Mouse (Mus musculus): ENCODE measurements at regions not wholly inside any gene's neighbourhood (a gene's known extent, or its start where the extent isn't known, plus 50 kb on each side); places are given as distances from the start of the nearest gene placed in this dataset.

DNA sequence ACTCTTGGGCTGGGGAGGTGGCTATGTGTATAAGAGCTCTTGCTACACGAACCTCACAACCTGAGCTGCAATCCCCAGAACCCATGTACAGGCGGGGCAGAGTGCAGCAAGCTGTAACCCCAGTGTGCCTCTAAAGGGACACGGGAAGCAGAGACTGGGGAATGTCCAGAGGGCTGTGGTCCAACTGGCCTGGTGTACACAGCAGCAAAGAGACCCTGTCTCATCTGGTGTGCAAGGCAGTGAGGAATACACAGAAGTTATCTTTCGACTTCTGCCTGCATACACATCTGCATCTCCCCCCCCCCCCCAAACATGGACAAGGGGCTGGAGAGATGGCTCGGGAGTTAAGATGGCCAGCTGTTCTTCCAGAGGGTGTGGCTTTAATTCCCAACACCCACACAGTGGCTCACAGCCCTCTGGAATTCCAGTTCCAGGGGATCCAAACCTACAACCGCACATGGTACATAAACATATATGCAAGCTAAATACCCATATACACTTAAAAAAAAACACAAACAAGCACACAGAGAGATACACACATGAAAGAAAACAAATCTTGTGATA is 86.4 kb downstream of the Vcpkmt start:
- Histone ChIP-seq H3K27me3 (ENCODE audit: control insufficient read depth, insufficient read depth, low read length) (no peaks in the 10 kb centered on the region), H3K4me2 (ENCODE audit: low read depth, low read length) (no peak overlapping the region), H3K36me3 (ENCODE audit: control insufficient read depth, insufficient read depth, low read length) (no peaks in the 10 kb centered on the region), H3K9ac (replicated peaks; ENCODE audit: low read depth, low read length) (no peak overlapping the region), H3K4me1 (ENCODE audit: control insufficient read depth, insufficient read depth, low read length) (no peaks in the 10 kb centered on the region), H3K9me3 (ENCODE audit: control insufficient read depth, low read length) (no peaks in the 10 kb centered on the region), H3K4me3 (ENCODE audit: low read depth, low read length) (no peak overlapping the region), H3K27ac (ENCODE audit: low read depth, low read length) (no peak overlapping the region)
- WGBS, result 82% methylated on average over 6 of the region's 6 CpGs
- no peak for ATAC-seq (ENCODE audit: low read depth)

DNA sequence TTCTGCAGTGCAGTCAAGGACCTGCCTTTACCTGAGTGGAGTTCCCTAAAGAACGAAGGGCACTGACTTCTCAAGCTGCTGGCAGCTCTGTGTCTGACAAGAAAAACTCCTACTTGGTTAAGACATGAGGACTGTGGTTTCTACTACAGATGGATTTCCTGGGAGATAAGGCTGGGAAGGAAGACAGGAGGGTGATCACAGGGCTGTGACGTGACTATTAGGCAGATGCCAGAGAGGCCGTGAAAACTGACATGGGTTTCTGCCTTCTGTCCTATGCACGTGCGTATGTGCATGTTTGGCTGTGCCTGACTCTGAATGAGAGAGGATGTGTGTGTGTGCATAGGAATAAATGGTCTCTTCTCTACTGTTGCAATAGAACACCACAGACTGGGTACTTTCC is 87.1 kb downstream of the Vcpkmt start:
- Histone ChIP-seq H3K9me3 (ENCODE audit: control insufficient read depth, low read length) (no peaks in the 10 kb centered on the region), H3K36me3 (ENCODE audit: control insufficient read depth, insufficient read depth, low read length) (no peaks in the 10 kb centered on the region), H3K4me1 (ENCODE audit: control insufficient read depth, insufficient read depth, low read length) (no peaks in the 10 kb centered on the region), H3K4me3 (ENCODE audit: low read depth, low read length) (no peak overlapping the region), H3K27ac (ENCODE audit: low read depth, low read length) (no peak overlapping the region), H3K4me2 (ENCODE audit: low read depth, low read length) (no peak overlapping the region), H3K9ac (replicated peaks; ENCODE audit: low read depth, low read length) (no peak overlapping the region), H3K27me3 (ENCODE audit: control insufficient read depth, insufficient read depth, low read length) (no peaks in the 10 kb centered on the region)
- WGBS, result 93% methylated on average over 5 of the region's 5 CpGs
- no peak for ATAC-seq (ENCODE audit: low read depth)

DNA sequence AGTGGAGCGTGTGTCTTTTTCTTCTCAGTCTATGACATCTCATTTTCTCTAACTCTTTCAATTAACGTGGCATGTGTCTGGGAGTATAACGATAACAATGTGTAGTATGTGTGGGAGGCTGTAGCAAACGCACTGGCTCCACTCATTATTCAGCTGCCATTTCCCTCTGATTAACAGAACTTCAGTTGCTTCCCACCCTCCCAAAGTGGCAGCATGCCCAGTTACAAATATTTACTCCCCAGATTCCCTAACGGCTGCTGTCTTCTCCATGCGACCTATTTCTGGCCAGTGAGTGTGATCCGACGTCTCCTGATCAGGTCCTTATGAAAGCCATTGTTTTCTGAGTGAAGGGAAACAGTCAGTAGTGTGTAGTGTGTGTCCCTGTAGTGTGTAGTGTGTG is 88.2 kb downstream of the Vcpkmt start:
- Histone ChIP-seq H3K27ac (ENCODE audit: low read depth, low read length) (no peak overlapping the region), H3K9me3 (ENCODE audit: control insufficient read depth, low read length) (no peaks in the 10 kb centered on the region), H3K36me3 (ENCODE audit: control insufficient read depth, insufficient read depth, low read length) (no peaks in the 10 kb centered on the region), H3K4me1 (ENCODE audit: control insufficient read depth, insufficient read depth, low read length) (no peaks in the 10 kb centered on the region), H3K27me3 (ENCODE audit: control insufficient read depth, insufficient read depth, low read length) (no peaks in the 10 kb centered on the region), H3K9ac (replicated peaks; ENCODE audit: low read depth, low read length) (no peak overlapping the region), H3K4me2 (ENCODE audit: low read depth, low read length) (no peak overlapping the region), H3K4me3 (ENCODE audit: low read depth, low read length) (no peak overlapping the region)
- WGBS, result 75% methylated on average over 8 of the region's 8 CpGs
- no peak for ATAC-seq (ENCODE audit: low read depth)

DNA sequence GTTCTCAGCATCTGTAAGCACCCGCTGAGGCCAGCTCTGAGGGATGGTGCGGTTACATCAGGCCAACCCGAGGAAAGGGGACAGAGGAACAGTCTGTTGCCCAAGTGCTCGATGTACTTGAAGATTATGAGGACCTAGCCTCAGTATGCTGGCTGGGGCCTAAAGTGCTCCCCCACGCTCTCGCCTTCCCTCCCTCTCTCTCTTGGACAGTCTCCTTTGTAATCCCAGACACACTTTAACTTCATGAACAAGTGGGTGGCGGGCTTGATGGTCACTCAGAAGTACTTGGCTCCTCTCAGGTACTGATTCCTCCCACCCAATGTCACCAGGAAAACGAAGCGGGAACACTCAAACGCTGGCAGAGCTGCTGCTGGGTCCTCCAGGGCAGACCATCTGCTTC is 93.1 kb downstream of the Vcpkmt start:
- no peak overlapping the region for H3K4me3 ChIP-seq (ENCODE audit: low read depth, low read length)
- 91% methylated on average over 10 of the region's 10 CpGs for WGBS
- H3K9me3 ChIP-seq (ENCODE audit: control insufficient read depth, low read length), result no peaks in the 10 kb centered on the region
- no peaks in the 10 kb centered on the region for H3K27me3 ChIP-seq (ENCODE audit: control insufficient read depth, insufficient read depth, low read length)
- no peak for ATAC-seq (ENCODE audit: low read depth)
- no peak overlapping the region for H3K9ac ChIP-seq (replicated peaks; ENCODE audit: low read depth, low read length)
- H3K4me1 ChIP-seq (ENCODE audit: control insufficient read depth, insufficient read depth, low read length), result peaks cover 7% of the 10 kb centered on the region; the same call in 1 of the 2 replicates
- H3K4me2 ChIP-seq (ENCODE audit: low read depth, low read length), result no peak overlapping the region
- H3K36me3 ChIP-seq (ENCODE audit: control insufficient read depth, insufficient read depth, low read length), result no peaks in the 10 kb centered on the region
- no peak overlapping the region for H3K27ac ChIP-seq (ENCODE audit: low read depth, low read length)

DNA sequence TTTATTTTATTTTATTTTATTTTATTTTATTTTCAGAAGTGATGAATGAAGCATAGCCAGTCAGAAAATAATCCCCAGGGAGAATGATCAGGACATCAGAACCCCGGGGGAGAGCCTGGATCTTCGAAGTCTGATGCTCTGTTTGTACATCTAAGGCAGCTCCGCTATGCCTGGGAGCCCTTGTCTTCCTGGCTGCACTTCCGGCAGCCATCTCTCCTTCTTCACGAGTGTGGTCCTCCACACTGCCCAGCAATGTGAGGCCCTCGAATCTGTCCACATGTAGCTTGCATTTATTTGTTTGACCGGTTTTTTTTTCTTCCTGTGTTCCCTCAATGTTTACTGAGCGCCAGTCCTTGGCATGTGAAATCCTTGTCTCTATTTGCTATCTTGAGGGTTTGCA is 95.9 kb downstream of the Vcpkmt start:
- H3K4me2 ChIP-seq (ENCODE audit: low read depth, low read length), result no peak overlapping the region
- 76% methylated on average over 8 of the region's 8 CpGs for WGBS
- no peak overlapping the region for H3K4me3 ChIP-seq (ENCODE audit: low read depth, low read length)
- peaks cover 7% of the 10 kb centered on the region; the same call in 1 of the 2 replicates for H3K4me1 ChIP-seq (ENCODE audit: control insufficient read depth, insufficient read depth, low read length)
- H3K36me3 ChIP-seq (ENCODE audit: control insufficient read depth, insufficient read depth, low read length), result no peaks in the 10 kb centered on the region
- no peak for ATAC-seq (ENCODE audit: low read depth)
- no peaks in the 10 kb centered on the region for H3K27me3 ChIP-seq (ENCODE audit: control insufficient read depth, insufficient read depth, low read length)
- no peak overlapping the region for H3K9ac ChIP-seq (replicated peaks; ENCODE audit: low read depth, low read length)
- no peak overlapping the region for H3K27ac ChIP-seq (ENCODE audit: low read depth, low read length)
- H3K9me3 ChIP-seq (ENCODE audit: control insufficient read depth, low read length), result no peaks in the 10 kb centered on the region

DNA sequence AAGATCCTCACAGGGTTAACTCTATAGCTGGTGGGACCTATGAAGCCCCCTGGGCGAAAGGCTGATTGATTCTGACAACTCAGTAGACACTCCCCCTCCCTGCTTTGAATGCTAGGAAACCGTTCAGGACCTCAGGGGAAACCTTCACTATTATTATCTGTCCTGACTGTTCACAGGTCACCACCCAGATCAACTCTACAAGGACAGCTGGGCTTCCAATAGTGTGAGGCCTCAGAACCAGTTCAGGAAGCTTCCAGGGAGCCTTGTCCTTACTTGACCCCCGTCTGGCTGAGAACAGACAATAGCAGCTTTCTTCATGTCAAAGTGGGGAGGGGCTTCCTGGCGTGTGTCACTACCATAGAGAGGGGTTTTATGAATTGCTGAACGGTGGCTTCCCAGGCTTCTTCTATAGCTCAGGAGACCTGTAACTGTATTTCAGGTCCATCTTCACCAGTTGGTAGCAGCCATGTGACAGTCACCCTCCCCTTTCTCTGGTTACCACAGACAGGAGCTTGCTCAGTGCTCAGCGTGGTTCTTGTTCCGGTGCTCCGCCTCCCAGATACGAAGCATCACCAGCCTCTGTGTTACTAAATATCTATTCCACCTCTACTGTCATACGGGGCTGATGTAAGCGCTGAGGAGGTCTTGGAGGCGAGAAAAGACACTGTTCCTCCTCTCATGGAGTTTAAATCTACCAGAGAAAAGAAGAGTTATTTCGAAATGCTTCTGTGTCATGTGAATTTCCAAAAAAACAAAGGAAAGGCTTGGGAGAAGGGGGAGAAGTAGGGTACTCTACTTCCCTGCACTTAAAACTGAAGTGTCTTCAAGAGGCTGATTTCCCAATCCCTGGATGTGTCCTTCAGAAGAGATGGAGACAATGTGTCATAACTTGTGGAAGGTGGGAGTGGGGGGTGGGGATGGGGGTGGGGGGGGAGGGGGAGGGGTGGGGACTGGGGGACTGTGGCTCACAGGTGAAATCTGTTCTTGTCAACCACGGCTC is 96.9 kb downstream of the Vcpkmt start:
- peak; percentile 41; the same call in 1 of the 2 replicates for ATAC-seq (ENCODE audit: low read depth)
- 25% methylated on average over 14 of the region's 14 CpGs for WGBS
- no peak overlapping the region for H3K4me3 ChIP-seq (ENCODE audit: low read depth, low read length)
- H3K4me1 ChIP-seq (ENCODE audit: control insufficient read depth, insufficient read depth, low read length), result peaks cover 7% of the 10 kb centered on the region; the same call in 1 of the 2 replicates
- H3K36me3 ChIP-seq (ENCODE audit: control insufficient read depth, insufficient read depth, low read length), result no peaks in the 10 kb centered on the region
- no peak overlapping the region for H3K27ac ChIP-seq (ENCODE audit: low read depth, low read length)
- H3K27me3 ChIP-seq (ENCODE audit: control insufficient read depth, insufficient read depth, low read length), result no peaks in the 10 kb centered on the region
- no peaks in the 10 kb centered on the region for H3K9me3 ChIP-seq (ENCODE audit: control insufficient read depth, low read length)
- peak overlapping the region; percentile 19; the same call in 1 of the 2 replicates for H3K4me2 ChIP-seq (ENCODE audit: low read depth, low read length)
- H3K9ac ChIP-seq (replicated peaks; ENCODE audit: low read depth, low read length), result 0 out of 2 replicates have a peak overlapping the region, but pooled peaks have one; percentile 7

DNA sequence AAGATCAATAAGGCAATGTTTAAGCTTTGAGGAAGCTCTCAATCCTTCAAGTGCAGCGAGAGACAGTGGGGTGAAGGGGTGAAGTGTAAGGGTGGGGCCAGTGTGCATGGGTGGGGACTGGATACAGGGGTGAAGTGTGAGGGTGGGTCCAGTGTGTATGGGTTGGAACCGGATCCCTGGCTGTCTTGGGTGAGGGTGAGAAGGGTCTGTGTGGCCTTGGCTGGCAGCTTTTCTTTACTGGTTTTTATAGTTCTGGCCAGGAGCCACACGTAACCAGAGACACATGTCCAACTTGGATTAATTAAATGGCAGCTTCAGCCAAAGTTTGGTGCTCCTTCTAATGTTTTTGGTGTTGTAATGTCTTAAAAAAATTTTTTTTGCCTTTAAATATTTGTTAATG is 101.4 kb downstream of the Vcpkmt start:
- 74% methylated on average over 3 of the region's 3 CpGs for WGBS

DNA sequence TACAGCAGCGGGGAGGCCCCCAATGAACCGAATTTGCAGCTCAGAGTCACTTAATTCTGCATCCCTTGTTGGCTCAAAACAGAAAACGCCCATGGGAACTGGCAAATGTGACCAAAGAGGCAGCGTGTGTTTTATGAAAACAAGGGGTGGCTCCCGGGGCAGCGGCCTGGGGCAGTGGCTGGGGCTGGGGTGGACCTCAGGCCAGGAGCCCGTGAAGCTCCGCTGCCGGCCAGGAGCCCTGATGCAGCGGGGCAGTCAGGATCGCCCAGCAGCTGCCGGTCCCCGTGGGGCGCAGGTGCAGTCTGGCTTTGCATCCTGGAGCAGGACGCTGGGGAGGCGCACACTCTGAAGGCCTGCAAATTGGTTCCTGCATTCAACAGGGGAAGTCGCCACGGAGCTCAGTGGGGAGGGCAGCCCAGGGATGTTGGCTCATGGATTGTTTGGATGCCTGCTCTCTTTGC is 104.4 kb upstream of the Gm9887 start:
- H3K36me3 ChIP-seq (ENCODE audit: control insufficient read depth, insufficient read depth, low read length), result no peaks in the 10 kb centered on the region
- H3K9me3 ChIP-seq (ENCODE audit: control insufficient read depth, low read length), result no peaks in the 10 kb centered on the region
- ATAC-seq (ENCODE audit: low read depth), result peak; percentile 68; the same call in 1 of the 2 replicates
- peaks cover 5% of the 10 kb centered on the region; the same call in 1 of the 2 replicates for H3K4me1 ChIP-seq (ENCODE audit: control insufficient read depth, insufficient read depth, low read length)
- no peak overlapping the region for H3K27ac ChIP-seq (ENCODE audit: low read depth, low read length)
- peak overlapping the region; percentile 47 for H3K9ac ChIP-seq (replicated peaks; ENCODE audit: low read depth, low read length)
- 6% methylated on average over 18 of the region's 18 CpGs for WGBS
- H3K4me2 ChIP-seq (ENCODE audit: low read depth, low read length), result peak overlapping the region; percentile 35; the same call in 1 of the 2 replicates
- no peaks in the 10 kb centered on the region for H3K27me3 ChIP-seq (ENCODE audit: control insufficient read depth, insufficient read depth, low read length)
- H3K4me3 ChIP-seq (ENCODE audit: low read depth, low read length), result no peak overlapping the region

More for the DNA sequence above, 101.4 kb downstream of the Vcpkmt start:
- Histone ChIP-seq H3K9ac (replicated peaks; ENCODE audit: low read depth, low read length) (no peak overlapping the region), H3K27ac (ENCODE audit: low read depth, low read length) (no peak overlapping the region), H3K36me3 (ENCODE audit: control insufficient read depth, insufficient read depth, low read length) (no peaks in the 10 kb centered on the region), H3K4me1 (ENCODE audit: control insufficient read depth, insufficient read depth, low read length) (peaks cover 12% of the 10 kb centered on the region; the same call in 1 of the 2 replicates), H3K27me3 (ENCODE audit: control insufficient read depth, insufficient read depth, low read length) (no peaks in the 10 kb centered on the region), H3K4me2 (ENCODE audit: low read depth, low read length) (no peak overlapping the region), H3K9me3 (ENCODE audit: control insufficient read depth, low read length) (no peaks in the 10 kb centered on the region), H3K4me3 (ENCODE audit: low read depth, low read length) (no peak overlapping the region)
- ATAC-seq (ENCODE audit: low read depth), result no peak

DNA sequence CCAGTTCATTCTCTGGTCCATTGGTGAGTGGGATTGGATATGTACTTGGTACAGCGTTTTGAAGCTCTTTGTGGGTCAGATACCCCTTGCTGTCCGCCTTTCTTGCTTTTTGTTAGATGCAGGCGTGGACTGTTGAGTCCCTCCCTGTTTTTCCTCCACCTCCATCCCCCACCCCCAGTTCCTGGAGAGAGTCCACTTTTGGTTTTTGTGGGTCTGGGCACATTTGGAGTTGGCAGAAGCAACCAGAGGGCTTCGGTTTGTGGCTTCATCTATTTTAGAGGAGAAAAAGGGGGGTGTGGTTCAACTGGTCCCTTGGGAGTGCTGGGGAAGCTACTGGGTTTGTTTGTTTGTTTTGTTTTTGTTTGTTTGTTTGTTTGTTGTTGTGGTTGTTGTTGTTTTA is 103.9 kb upstream of the Gm9887 start:
- WGBS, result 70% methylated on average over 4 of the region's 4 CpGs
- no peak for ATAC-seq (ENCODE audit: low read depth)
- Histone ChIP-seq H3K4me2 (ENCODE audit: low read depth, low read length) (no peak overlapping the region), H3K9ac (replicated peaks; ENCODE audit: low read depth, low read length) (no peak overlapping the region), H3K27ac (ENCODE audit: low read depth, low read length) (no peak overlapping the region), H3K36me3 (ENCODE audit: control insufficient read depth, insufficient read depth, low read length) (no peaks in the 10 kb centered on the region), H3K27me3 (ENCODE audit: control insufficient read depth, insufficient read depth, low read length) (no peaks in the 10 kb centered on the region), H3K9me3 (ENCODE audit: control insufficient read depth, low read length) (no peaks in the 10 kb centered on the region), H3K4me1 (ENCODE audit: control insufficient read depth, insufficient read depth, low read length) (peaks cover 5% of the 10 kb centered on the region; the same call in 1 of the 2 replicates), H3K4me3 (ENCODE audit: low read depth, low read length) (no peak overlapping the region)

All from neural tube, embryonic 14.5 days (tissue).